Comparison of ENCODE assay signal across 16 mouse cellular contexts in the genomic region with DNA sequence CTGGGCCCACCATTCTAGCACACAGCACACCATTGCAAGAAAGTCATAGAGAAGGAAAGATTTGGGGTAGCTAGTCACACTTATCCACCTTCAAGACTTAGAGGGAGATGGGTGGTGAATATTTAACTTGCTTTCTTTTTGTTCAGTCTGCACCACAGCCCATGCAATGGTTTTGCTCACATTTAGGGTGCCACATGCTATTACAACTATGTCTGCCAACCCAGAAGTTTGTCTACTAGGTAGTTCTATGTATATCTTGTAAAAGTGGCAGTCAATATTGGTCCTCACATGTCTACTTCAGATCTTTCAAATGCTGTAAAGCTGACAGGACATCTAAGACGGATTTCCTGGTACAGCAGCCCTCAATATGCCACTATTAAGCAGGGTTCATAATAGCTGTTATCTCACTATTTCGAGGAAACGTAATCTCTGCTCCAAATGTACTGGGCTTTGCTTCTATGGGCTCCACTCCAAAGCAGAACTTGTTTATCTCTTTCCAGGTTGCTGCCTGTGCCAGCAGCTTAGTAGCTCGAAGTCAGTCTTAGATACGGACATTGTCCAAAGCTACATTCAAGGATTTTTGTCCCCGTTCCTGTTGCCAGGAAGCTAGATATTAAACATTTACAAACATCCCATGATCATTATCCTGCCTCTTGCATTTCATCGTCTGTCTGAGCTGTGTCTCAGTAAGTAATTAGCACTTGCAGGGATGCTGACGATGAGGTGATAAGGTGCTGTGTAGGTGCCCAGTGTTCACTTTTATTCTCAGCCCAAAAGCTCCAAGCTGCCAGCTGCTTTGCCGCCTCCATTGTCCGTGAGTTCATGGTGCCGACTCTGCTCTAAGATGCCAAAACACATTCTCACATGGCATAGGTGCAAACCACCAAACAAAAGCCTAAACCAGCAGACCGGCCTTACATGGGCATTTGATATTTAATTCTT.
A peak's percentile ranks its signal among the peaks of the same experiment; 100 is the strongest.
DNase-seq lines count a peak whose midpoint lies in the region; ATAC-seq lines count a peak whose summit lies in the region.
"Had no signal": no experiment of that assay in that cellular context is flagged by ENCODE, and none has a peak within 500 bp of the region (broad histone marks: within the 10 kb centered on the region; RNA-seq: fewer than 3 reads in every experiment).

No protein-coding gene starts in this region.

- H3K4me1 ChIP-seq in heart, embryonic 14.5 days (ENCODE audit: control insufficient read depth in 2 of 2, insufficient read depth in 2 of 2, low read length in 2 of 2), result peaks cover 3 to 11% of the 10 kb centered on the region in 2 experiments; a peak in 3 of 4 replicates
- H3K4me1 ChIP-seq in lung, embryonic 16.5 days (replicated peaks; ENCODE audit: control insufficient read depth, insufficient read depth, low read length), result no peaks in the 10 kb centered on the region; the same call in none of the 2 replicates
- H3K4me1 ChIP-seq in forebrain, embryonic 15.5 days, result peaks cover 11% of the 10 kb centered on the region; the same call in 1 of the 2 replicates
- H3K4me1 ChIP-seq: embryonic facial prominence, embryonic 13.5 days; limb, embryonic 13.5 days; neural tube, embryonic 13.5 days had no signal

- H3K4me2 ChIP-seq in heart, embryonic 14.5 days (ENCODE audit: low read length), result peak overlapping the region; percentile 53
- H3K4me2 ChIP-seq in lung, embryonic 16.5 days (ENCODE audit: low read depth, low read length), result peak overlapping the region; percentile 13; the same call in 1 of the 2 replicates
- no peak overlapping the region; the same call in 1 of the 2 replicates for H3K4me2 ChIP-seq in forebrain, embryonic 15.5 days (replicated peaks)
- H3K4me2 ChIP-seq: embryonic facial prominence, embryonic 13.5 days; limb, embryonic 13.5 days; neural tube, embryonic 13.5 days had no signal

- H3K27me3 ChIP-seq in heart, embryonic 14.5 days (ENCODE audit: control insufficient read depth, insufficient read depth, low read length), result no peaks in the 10 kb centered on the region
- H3K27me3 ChIP-seq in lung, embryonic 16.5 days (ENCODE audit: control insufficient read depth, insufficient read depth, low read depth, low read length), result no peaks in the 10 kb centered on the region
- no peaks in the 10 kb centered on the region for H3K27me3 ChIP-seq in forebrain, embryonic 15.5 days
- H3K27me3 ChIP-seq: embryonic facial prominence, embryonic 13.5 days; limb, embryonic 13.5 days; neural tube, embryonic 13.5 days; Patski had no signal

- H3K36me3 ChIP-seq in heart, embryonic 14.5 days (ENCODE audit: control insufficient read depth, insufficient read depth, low read length), result no peaks in the 10 kb centered on the region
- no peaks in the 10 kb centered on the region for H3K36me3 ChIP-seq in lung, embryonic 16.5 days (ENCODE audit: control insufficient read depth, insufficient read depth, low read length)
- H3K36me3 ChIP-seq in forebrain, embryonic 15.5 days, result no peaks in the 10 kb centered on the region
- H3K36me3 ChIP-seq: embryonic facial prominence, embryonic 13.5 days; limb, embryonic 13.5 days; neural tube, embryonic 13.5 days had no signal

- H3K4me3 ChIP-seq in heart, embryonic 14.5 days (ENCODE audit: control insufficient read depth in 1 of 2, insufficient read depth in 1 of 2, low read depth in 1 of 2, low read length in 2 of 2), result no peak overlapping the region
- no peak overlapping the region for H3K4me3 ChIP-seq in lung, embryonic 16.5 days (ENCODE audit: low read length)
- H3K4me3 ChIP-seq in forebrain, embryonic 15.5 days, result no peak overlapping the region
- H3K4me3 ChIP-seq: embryonic facial prominence, embryonic 13.5 days; limb, embryonic 13.5 days; neural tube, embryonic 13.5 days had no signal

- 26% methylated on average over 12 of the region's 12 CpGs for WGBS in heart, embryonic 14.5 days
- WGBS in lung, embryonic 16.5 days, result 35% methylated on average over 12 of the region's 12 CpGs
- WGBS in forebrain, embryonic 15.5 days, result 35% methylated on average over 12 of the region's 12 CpGs

- no peaks in the 10 kb centered on the region for H3K9me3 ChIP-seq in heart, embryonic 14.5 days (ENCODE audit: control insufficient read depth, low read length)
- H3K9me3 ChIP-seq in lung, embryonic 16.5 days (ENCODE audit: control insufficient read depth, low read length), result no peaks in the 10 kb centered on the region
- H3K9me3 ChIP-seq in forebrain, embryonic 15.5 days, result no peaks in the 10 kb centered on the region
- H3K9me3 ChIP-seq: embryonic facial prominence, embryonic 13.5 days; limb, embryonic 13.5 days; neural tube, embryonic 13.5 days had no signal

- no peak; the same call in 1 of the 2 replicates for ATAC-seq in heart, embryonic 14.5 days (ENCODE audit: insufficient number of reproducible peaks, insufficient read depth, low FRiP score, low read depth)
- ATAC-seq in lung, embryonic 16.5 days (ENCODE audit: low read depth), result no peak
- ATAC-seq in forebrain, embryonic 15.5 days (replicated peaks), result peak; percentile 84
- ATAC-seq: Patski had no signal

- H3K27ac ChIP-seq in heart, embryonic 14.5 days (replicated peaks in 1 of 2; ENCODE audit: control insufficient read depth in 1 of 2, insufficient read depth in 1 of 2, low read depth in 2 of 2, low read length in 2 of 2), result no peak overlapping the region
- H3K27ac ChIP-seq in lung, embryonic 16.5 days (ENCODE audit: low read length), result no peak overlapping the region
- H3K27ac ChIP-seq in forebrain, embryonic 15.5 days (replicated peaks), result no peak overlapping the region
- H3K27ac ChIP-seq: embryonic facial prominence, embryonic 13.5 days; limb, embryonic 13.5 days; neural tube, embryonic 13.5 days had no signal

- DNase-seq in heart, adult 9 months (ENCODE audit: low spot score in 2 of 2), result no peak
- no peak for DNase-seq in lung, adult 18-20 months
- peak; percentile 26 for DNase-seq in lung, postnatal 25 days (ENCODE audit: low spot score)
- DNase-seq in T-cell, adult 2 months (ENCODE audit: low spot score), result no peak
- DNase-seq: adrenal gland, postnatal 10 days; kidney, postnatal 36 days; midbrain, embryonic 14.5 days; retina, postnatal 1 day; thymus, postnatal 14 days had no signal

- H3K9ac ChIP-seq in heart, embryonic 14.5 days (ENCODE audit: low read length), result no peak overlapping the region
- no peak overlapping the region for H3K9ac ChIP-seq in lung, embryonic 16.5 days (ENCODE audit: low read length)
- no peak overlapping the region for H3K9ac ChIP-seq in forebrain, embryonic 15.5 days (replicated peaks)
- H3K9ac ChIP-seq: embryonic facial prominence, embryonic 13.5 days; limb, embryonic 13.5 days; neural tube, embryonic 13.5 days had no signal
